Mouse (Mus musculus) lung, embryonic 15.5 days (tissue): ENCODE data around the gene Pacrg. TPM values are rescaled to one million over a fixed set of nuclear protein-coding genes. Genes with fewer than 3 reads are reported as not detected.

Source experiments
- ATAC-seq: fragments of 200-750 bp; cut with Nextera tagmentation; 2 replicates; pipeline ENCODE4 v1.8.0; 2017; ENCODE audit warnings: moderate number of reproducible peaks, borderline replicate concordance; ENCODE audit not compliant: low FRiP score, low TSS enrichment; ENCODE audit errors: extremely low read depth
- H3K27ac ChIP-seq: fragments of 300-500 bp; sonication (generic); 2 replicates; pipeline ENCODE4 v1.5.1; 2015; ENCODE audit warnings: moderate library complexity, mild to moderate bottlenecking, inconsistent platforms
- H3K27me3 ChIP-seq: fragments of 300-500 bp; sonication (generic); 2 replicates; pipeline ENCODE4 v1.6.1; 2015; ENCODE audit warnings: inconsistent platforms
- H3K36me3 ChIP-seq: fragments of 300-500 bp; sonication (generic); 2 replicates; pipeline ENCODE4 v1.6.1; 2015; ENCODE audit warnings: inconsistent platforms
- H3K4me1 ChIP-seq: fragments of 300-500 bp; sonication (generic); 2 replicates; pipeline ENCODE4 v1.6.1; 2015; ENCODE audit warnings: inconsistent platforms
- H3K4me2 ChIP-seq: fragments of 300-500 bp; sonication (generic); 2 replicates; pipeline ENCODE4 v1.6.1; 2015; ENCODE audit warnings: inconsistent platforms, mild to moderate bottlenecking, moderate library complexity
- H3K4me3 ChIP-seq: fragments of 300-500 bp; sonication (generic); 2 replicates; pipeline ENCODE4 v1.5.1; 2015; ENCODE audit warnings: mild to moderate bottlenecking, inconsistent platforms
- H3K9ac ChIP-seq: fragments of 300-500 bp; sonication (generic); 2 replicates; pipeline ENCODE4 v1.6.1; 2015; ENCODE audit warnings: inconsistent platforms
- H3K9me3 ChIP-seq: fragments of 300-500 bp; sonication (generic); 2 replicates; pipeline ENCODE4 v1.6.1; 2016; ENCODE audit warnings: inconsistent platforms
- WGBS: fragments of 180-500 bp; shearing (Covaris S2); methylation state at CpG from one replicate; pipeline ENCODE4 v1.1.7; 2015; 5-methylcytosine and 5-hydroxymethylcytosine counted together
- polyA plus RNA-seq: library from polyadenylated mRNA; unstranded; fragments of >200 nt; fragmentation: Nextera tagmentation; extraction: Ambion mirVana; gene quantifications from 2 replicates; pipeline ENCODE4 v1.2.1, GENCODE M21; 2015

Pacrg gene
- 2.4 and 2.7 TPM in 2 replicates for polyA plus RNA-seq

DNA sequence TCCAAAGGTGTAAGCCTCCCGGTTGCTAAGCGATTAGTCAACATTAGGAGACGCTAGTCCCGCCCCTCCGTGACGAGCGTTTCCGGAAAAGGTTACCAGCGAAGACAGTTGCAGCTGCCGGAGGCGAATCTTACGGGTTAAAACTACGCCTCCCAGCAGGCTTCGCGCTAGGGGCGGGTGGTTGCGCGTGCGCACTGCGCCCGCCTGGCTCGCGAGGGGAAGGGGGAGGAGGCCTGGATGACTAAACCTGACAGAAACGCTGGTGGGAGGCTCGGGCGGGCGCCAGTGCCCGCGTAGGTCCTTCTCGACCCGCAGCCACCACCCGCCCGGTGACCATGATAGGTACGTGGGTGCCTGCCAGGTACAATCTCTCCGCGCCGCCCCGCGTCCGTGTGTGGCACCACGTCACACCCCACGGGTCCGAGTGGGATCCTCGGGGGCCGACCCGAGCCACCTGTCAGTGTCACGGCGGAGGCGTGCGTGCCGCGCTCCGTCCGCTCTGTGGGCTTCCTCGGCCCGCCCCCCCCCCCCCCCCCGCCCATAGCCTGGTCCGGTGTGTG lies at the start of gene Pacrg, which contains the start of gene Prkn:
Gene Pacrg (minus strand): TSS at position 164 of the 560 bp plus-strand sequence.
Gene Prkn (plus strand): TSS at position 237 of the 560 bp plus-strand sequence.
- Histone ChIP-seq H3K4me3 (peak within 1 kb of the TSS; percentile 67), H3K9ac (peak within 1 kb of the TSS; percentile 66), H3K36me3 (no peaks in the 10 kb centered on the region), H3K4me1 (peaks cover 4% of the 10 kb centered on the region; the same call in 1 of the 2 replicates), H3K27me3 (no peaks in the 10 kb centered on the region), H3K27ac (no peak within 1 kb of the TSS), H3K9me3 (no peaks in the 10 kb centered on the region), H3K4me2 (peak within 1 kb of the TSS; percentile 78)
- peak; percentile 98 for ATAC-seq
- under 1% methylated on average over 56 of the region's 58 CpGs for WGBS

DNA sequence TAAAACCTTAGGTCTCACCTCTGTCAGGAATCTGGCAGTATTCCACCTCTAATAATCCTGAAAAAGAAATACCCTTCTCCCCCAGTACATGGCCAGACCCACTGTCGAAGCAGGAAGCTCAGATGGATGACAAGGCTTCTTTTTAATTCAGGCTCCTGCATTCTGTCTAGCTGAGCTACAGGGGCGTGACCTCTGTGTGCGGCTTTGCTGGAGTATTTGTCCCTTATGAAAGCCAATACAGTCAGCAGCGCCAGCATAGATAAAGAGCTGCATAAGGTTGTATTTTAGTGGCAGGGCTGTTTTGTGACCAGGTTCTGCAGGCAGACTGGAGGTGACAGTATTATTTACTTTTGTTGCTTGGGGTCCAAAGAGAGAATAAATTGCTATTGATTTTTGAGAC lies 47.8 kb upstream of the Pacrg start:
- Histone ChIP-seq H3K27me3 (no peaks in the 10 kb centered on the region), H3K27ac (no peak overlapping the region), H3K4me1 (no peaks in the 10 kb centered on the region), H3K4me3 (no peak overlapping the region), H3K4me2 (no peak overlapping the region), H3K9ac (no peak overlapping the region), H3K36me3 (no peaks in the 10 kb centered on the region), H3K9me3 (no peaks in the 10 kb centered on the region)
- no peak for ATAC-seq
- 40% methylated on average over 4 of the region's 4 CpGs for WGBS

DNA sequence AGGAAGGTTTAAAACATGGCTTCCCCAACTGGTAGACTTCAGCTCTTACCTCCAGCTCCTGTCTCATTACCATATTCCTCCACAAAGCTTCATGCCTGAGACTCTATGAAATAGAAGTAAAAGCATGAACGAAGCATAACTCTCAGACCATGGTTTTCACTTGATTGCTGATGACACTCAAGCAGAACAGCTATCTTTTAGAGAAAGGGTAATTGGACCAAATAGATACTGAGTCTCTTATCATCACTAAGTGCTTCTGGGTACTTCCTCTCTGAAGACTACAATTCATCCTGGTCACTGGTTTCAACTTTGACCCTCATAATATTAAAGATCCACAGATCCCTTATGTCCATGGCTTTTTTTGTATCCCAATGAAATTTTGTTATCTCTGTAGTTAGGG lies 42.1 kb upstream of the Pacrg start:
- no peaks in the 10 kb centered on the region for H3K27me3 ChIP-seq
- H3K4me2 ChIP-seq = no peak overlapping the region
- H3K4me3 ChIP-seq = no peak overlapping the region
- no peak overlapping the region for H3K27ac ChIP-seq
- no peaks in the 10 kb centered on the region for H3K9me3 ChIP-seq
- 91% methylated on average over 1 of the region's 1 CpGs for WGBS
- H3K4me1 ChIP-seq = no peaks in the 10 kb centered on the region
- no peaks in the 10 kb centered on the region for H3K36me3 ChIP-seq
- no peak overlapping the region for H3K9ac ChIP-seq
- no peak for ATAC-seq

DNA sequence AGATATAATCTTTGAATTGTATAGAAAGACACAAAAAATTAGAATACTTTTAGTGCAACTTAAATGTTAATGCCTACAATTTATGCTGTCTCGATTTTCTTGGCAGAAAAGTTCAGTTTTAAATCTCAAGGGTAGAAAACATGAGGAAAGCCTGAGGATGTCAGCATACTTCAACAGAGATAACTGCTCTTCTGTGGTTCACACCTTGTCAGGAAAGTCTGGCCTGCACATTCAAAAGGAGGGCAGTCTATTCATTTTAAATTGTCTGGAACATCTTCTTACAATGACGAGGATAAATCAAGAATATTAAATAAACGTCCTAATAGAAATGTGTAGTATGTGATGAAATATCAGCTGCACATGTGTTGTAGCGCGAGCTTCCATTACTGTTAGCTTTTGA lies 38.9 kb upstream of the Pacrg start:
- no peaks in the 10 kb centered on the region for H3K4me1 ChIP-seq
- ATAC-seq = no peak
- H3K27ac ChIP-seq = no peak overlapping the region
- no peak overlapping the region for H3K4me3 ChIP-seq
- H3K36me3 ChIP-seq = no peaks in the 10 kb centered on the region
- no peaks in the 10 kb centered on the region for H3K27me3 ChIP-seq
- H3K9me3 ChIP-seq = no peaks in the 10 kb centered on the region
- WGBS = 48% methylated on average over 5 of the region's 5 CpGs
- no peak overlapping the region for H3K9ac ChIP-seq
- no peak overlapping the region for H3K4me2 ChIP-seq

DNA sequence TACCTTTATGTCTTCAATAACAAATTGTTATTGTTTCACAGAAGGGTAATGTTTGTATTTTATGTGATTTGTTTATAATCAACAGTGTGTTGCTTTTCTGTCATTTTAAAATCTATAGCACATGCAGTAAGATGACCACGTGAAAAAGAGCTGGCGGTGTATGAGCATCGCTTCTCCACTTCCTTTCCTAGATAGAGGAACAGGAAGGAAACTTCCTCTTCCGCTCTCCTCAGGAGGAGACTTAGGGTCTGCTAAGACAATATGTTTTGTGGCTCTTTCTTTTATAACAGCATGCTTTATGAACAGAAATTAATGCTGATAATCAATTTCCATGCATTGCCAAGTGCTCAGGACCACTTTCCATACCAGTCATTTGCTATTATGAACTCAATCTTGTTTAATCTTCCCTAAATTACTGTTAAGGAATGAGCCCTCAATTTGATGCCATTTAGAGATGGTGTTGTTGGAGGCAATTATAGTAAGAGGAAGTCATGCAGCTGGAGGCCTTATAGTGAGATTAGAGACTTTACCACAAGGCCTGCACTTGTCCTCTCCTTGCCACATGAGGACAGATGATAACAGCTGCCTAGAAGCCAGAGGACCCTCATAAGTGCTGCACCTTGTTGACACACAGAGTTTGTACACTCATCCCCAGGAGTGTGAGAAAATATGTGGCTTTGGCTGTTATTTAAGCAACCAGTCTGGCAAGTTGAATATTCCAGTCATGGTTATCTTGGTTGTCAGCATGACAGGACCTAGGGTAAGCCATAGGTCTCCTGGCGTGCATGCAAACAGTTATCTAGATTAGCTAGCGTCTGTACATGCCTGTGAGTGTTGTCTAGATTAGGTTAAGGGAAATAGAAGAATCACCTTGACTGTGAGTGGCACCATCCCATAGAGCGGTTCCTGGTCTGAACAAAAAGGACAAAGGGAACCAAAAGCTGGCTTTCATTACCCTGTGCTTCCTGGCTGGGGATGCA lies 34.4 kb upstream of the Pacrg start:
- Histone ChIP-seq H3K4me2 (no peak overlapping the region), H3K27me3 (no peaks in the 10 kb centered on the region), H3K36me3 (no peaks in the 10 kb centered on the region), H3K4me1 (no peaks in the 10 kb centered on the region), H3K27ac (no peak overlapping the region), H3K4me3 (no peak overlapping the region), H3K9ac (no peak overlapping the region), H3K9me3 (no peaks in the 10 kb centered on the region)
- 72% methylated on average over 7 of the region's 7 CpGs for WGBS
- no peak for ATAC-seq

DNA sequence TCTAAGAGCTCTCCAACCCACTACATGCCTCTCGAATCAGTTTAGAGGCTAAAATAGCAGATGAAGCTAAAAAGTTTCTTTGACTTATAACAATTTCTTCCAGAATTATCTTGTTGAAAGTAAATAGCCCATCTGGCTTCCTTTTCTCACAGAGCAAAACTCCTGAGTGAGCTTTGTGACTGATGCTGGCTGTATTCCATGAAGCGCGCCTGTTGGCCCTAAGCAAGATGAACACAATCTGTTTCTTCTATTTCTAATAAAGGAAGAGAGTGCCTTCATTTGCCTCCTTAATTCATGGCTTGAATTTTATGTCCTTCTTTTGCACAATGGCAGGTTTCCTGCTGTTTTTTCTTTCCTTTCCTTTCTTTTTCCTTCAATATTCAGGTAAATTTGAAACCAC lies 14.1 kb upstream of the Pacrg start:
- Histone ChIP-seq H3K9ac (no peak overlapping the region), H3K36me3 (no peaks in the 10 kb centered on the region), H3K27me3 (no peaks in the 10 kb centered on the region), H3K4me3 (no peak overlapping the region), H3K9me3 (no peaks in the 10 kb centered on the region), H3K4me1 (no peaks in the 10 kb centered on the region), H3K4me2 (no peak overlapping the region), H3K27ac (no peak overlapping the region)
- no peak for ATAC-seq
- WGBS = 83% methylated on average over 3 of the region's 3 CpGs

DNA sequence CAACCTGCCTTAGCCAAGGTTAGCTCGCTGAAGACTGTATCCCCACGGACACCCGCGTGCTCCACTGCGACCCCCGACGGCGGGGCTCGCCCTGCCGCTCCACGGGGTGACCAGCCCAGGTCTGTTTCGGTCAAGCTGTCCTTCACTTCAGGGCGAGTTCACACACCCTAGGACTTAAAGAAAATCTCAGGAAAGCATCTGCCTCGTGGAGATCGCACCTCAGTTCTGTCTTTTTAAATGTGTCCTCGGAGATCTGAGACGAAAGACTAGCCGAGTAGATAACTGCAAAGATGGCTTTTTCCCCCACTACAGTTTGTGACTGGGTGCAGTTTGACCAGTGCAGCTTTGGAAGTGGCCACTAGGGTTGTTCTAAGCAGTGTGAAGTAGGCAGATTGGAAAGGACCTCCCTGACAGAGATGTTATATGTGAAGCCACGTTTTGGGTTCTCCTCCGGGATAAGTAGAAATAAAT lies 655 bp upstream of the Pacrg start:
- no peaks in the 10 kb centered on the region for H3K27me3 ChIP-seq
- H3K4me3 ChIP-seq = peak overlapping the region; percentile 67
- peaks cover 4% of the 10 kb centered on the region; the same call in 1 of the 2 replicates for H3K4me1 ChIP-seq
- peak overlapping the region; percentile 66 for H3K9ac ChIP-seq
- ATAC-seq = peak; percentile 47; the same call in 1 of the 2 replicates
- no peaks in the 10 kb centered on the region for H3K36me3 ChIP-seq
- 2% methylated on average over 20 of the region's 20 CpGs for WGBS
- no peak overlapping the region for H3K27ac ChIP-seq
- H3K4me2 ChIP-seq = peak overlapping the region; percentile 78
- H3K9me3 ChIP-seq = no peaks in the 10 kb centered on the region

DNA sequence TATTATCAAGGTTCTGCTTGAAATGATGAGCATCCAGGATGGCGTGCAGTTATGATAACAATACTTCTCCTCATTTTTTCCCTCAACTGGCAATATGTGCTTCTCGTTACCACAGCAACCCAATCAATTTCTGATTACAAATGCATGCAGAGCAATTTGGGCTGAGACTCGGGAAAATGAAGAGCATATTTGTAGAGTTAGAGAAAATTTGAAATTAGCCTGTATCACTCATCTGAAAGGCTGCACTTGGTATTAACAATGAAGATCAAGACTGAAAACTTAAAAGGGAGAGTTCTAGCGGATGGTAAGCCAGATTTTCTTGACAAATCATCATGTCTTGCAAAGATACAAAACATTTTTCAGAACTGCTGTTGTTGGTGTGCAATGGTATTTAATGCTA lies 21.1 kb downstream of the Pacrg start:
- no peak for ATAC-seq

DNA sequence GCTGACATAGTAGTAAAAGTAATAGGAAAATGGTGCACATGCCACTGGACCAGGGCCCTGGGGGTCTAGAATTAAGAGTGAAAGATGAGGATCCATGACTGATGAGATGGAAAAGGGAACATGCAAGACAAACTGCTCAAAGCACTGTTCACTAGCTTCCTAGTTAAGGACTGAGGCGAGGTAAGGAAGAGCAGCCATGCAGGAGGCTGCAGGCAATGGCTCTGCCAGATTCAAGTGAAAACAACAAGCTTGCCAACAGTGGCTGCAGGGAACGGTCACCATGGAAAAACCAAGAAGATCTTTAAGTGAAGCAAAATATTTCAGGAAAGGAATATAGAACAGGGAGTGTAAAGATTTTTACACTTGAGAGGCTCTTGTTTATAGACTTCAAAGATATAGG lies 31.5 kb downstream of the Pacrg start:
- 80% methylated on average over 2 of the region's 2 CpGs for WGBS
- H3K4me3 ChIP-seq = no peak overlapping the region
- no peaks in the 10 kb centered on the region for H3K36me3 ChIP-seq
- H3K9ac ChIP-seq = no peak overlapping the region
- no peak for ATAC-seq
- H3K4me2 ChIP-seq = no peak overlapping the region
- no peaks in the 10 kb centered on the region for H3K9me3 ChIP-seq
- H3K27me3 ChIP-seq = no peaks in the 10 kb centered on the region
- H3K4me1 ChIP-seq = no peaks in the 10 kb centered on the region
- no peak overlapping the region for H3K27ac ChIP-seq

More for the DNA sequence above, 21.1 kb downstream of the Pacrg start:
- no peak overlapping the region for H3K4me3 ChIP-seq
- no peaks in the 10 kb centered on the region for H3K36me3 ChIP-seq
- no peak overlapping the region for H3K27ac ChIP-seq
- WGBS = 67% methylated on average over 4 of the region's 4 CpGs
- no peak overlapping the region for H3K4me2 ChIP-seq
- H3K4me1 ChIP-seq = no peaks in the 10 kb centered on the region
- H3K9ac ChIP-seq = no peak overlapping the region
- no peaks in the 10 kb centered on the region for H3K27me3 ChIP-seq
- no peaks in the 10 kb centered on the region for H3K9me3 ChIP-seq

DNA sequence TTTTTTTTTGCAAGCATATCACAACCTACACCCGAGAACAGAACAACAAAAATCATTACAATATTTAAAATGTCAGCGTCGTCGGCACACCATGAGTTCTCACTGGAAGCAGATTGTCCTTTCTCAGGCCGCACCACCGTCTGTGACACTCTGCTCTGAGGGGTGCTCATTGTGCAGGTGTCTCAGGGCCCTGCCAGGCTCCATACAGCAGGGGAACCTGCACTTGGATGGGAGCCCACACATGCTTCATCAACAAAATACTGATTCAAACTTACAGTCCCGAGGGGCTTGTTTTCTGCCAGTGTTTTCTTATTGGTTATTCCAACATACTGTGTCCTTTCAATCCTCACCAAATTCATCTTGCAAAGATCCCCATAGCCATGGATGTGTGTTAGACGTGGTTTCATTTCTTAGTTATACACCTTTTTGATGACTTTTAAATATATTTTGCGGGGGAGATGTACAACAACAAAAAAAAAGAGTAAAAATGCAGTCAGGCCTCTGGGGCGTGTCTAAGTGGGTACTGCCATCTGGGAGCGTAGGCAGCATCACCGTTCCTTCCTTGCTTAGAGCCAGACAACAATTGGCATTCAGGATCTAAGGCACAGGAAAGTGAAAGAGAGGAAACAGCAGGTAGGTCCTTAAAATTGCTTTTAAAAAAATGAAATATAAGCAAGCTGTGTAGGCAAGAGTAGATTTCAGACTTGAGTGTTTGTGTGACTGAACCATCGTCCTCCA lies 32.7 kb downstream of the Pacrg start:
- no peak overlapping the region for H3K4me2 ChIP-seq
- H3K9ac ChIP-seq = no peak overlapping the region
- no peak for ATAC-seq
- H3K27ac ChIP-seq = no peak overlapping the region
- no peaks in the 10 kb centered on the region for H3K9me3 ChIP-seq
- WGBS = 75% methylated on average over 13 of the region's 13 CpGs
- no peak overlapping the region for H3K4me3 ChIP-seq
- no peaks in the 10 kb centered on the region for H3K4me1 ChIP-seq
- no peaks in the 10 kb centered on the region for H3K36me3 ChIP-seq
- no peaks in the 10 kb centered on the region for H3K27me3 ChIP-seq

DNA sequence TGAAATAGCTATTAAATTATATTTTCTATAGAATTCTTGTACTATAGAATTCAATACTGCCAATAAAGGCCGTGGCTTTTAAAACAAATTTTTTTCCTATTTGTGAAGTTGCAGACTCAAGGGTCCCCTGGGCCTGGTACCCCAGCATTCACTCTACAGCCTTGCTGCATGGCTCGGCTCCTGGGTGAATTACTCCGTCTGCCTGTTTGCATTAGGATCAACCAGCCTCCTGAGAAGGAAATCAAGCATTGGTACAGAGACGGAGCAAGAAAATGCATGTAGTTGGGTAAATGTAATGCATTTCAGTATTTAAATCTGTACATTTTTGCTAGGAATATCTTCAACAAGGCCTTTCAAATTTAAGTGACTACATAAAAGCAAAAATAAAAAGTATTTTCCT lies 33.4 kb downstream of the Pacrg start:
- Histone ChIP-seq H3K27ac (no peak overlapping the region), H3K27me3 (no peaks in the 10 kb centered on the region), H3K9ac (no peak overlapping the region), H3K4me3 (no peak overlapping the region), H3K36me3 (no peaks in the 10 kb centered on the region), H3K9me3 (no peaks in the 10 kb centered on the region), H3K4me2 (no peak overlapping the region), H3K4me1 (no peaks in the 10 kb centered on the region)
- 77% methylated on average over 4 of the region's 4 CpGs for WGBS
- ATAC-seq = no peak
